8 mouse cellular contexts compared by ENCODE assay signal in genomic region chr11:116501005-116501746, GRCm38 (mm10). TPM values are rescaled to one million over a fixed set of nuclear protein-coding genes. Genes with fewer than 3 reads are reported as not detected.
DNase-seq lines count a peak whose midpoint lies in the region; ATAC-seq and TF ChIP-seq lines count a peak whose summit lies in the region.

No protein-coding gene starts in this region.

- no peak overlapping the region for H3K4me2 ChIP-seq in heart, postnatal 0 days (ENCODE audit: low read depth, low read length)
- no peak overlapping the region for H3K4me2 ChIP-seq in limb, embryonic 12.5 days
- no peak overlapping the region for H3K4me2 ChIP-seq in midbrain, postnatal 0 days (ENCODE audit: low read depth, low read length, poor library complexity, severe bottlenecking)

- H3K79me3 ChIP-seq in C2C12 (ENCODE audit: low read depth) = no peaks in the 10 kb centered on the region

- H3K9ac ChIP-seq in heart, postnatal 0 days (replicated peaks; ENCODE audit: low read depth, low read length) = no peak overlapping the region
- H3K9ac ChIP-seq in limb, embryonic 12.5 days (replicated peaks) = no peak overlapping the region
- H3K9ac ChIP-seq in midbrain, postnatal 0 days (replicated peaks; ENCODE audit: low read length, poor library complexity, severe bottlenecking) = no peak overlapping the region

- peak; percentile 34 for DNase-seq in gastrocnemius, adult 2 months
- DNase-seq in gastrocnemius, postnatal 25 days = no peak
- DNase-seq in cerebellum, adult 9-11 months = peak; percentile 52
- peak; percentile 73 for DNase-seq in heart, postnatal 0 days (ENCODE audit: low spot score)
- peak; percentile 82 for DNase-seq in midbrain, postnatal 0 days (ENCODE audit: low spot score)
- DNase-seq in urinary bladder, adult 18-20 months (ENCODE audit: low spot score in 2 of 2) = no peak

- intact Hi-C loops in gastrocnemius, adult 2 months (cut with DNase I) = loop anchor here (1.0 to 5.0 kb wide), 2 partner anchors 33 to 126 kb away; partner anchors contain the start of gene Rhbdf2

- 21% methylated on average over 7 of the region's 7 CpGs for WGBS in heart, postnatal 0 days
- 32% methylated on average over 7 of the region's 7 CpGs for WGBS in limb, embryonic 12.5 days
- WGBS in midbrain, postnatal 0 days = 29% methylated on average over 7 of the region's 7 CpGs

- H3K27me3 ChIP-seq in C2C12 (ENCODE audit: control insufficient read depth, insufficient read depth, insufficient read length) = no peaks in the 10 kb centered on the region
- H3K27me3 ChIP-seq in heart, postnatal 0 days (ENCODE audit: control insufficient read depth, insufficient read depth, low read length) = no peaks in the 10 kb centered on the region
- H3K27me3 ChIP-seq in limb, embryonic 12.5 days = peaks cover 4% of the 10 kb centered on the region; the same call in 1 of the 2 replicates
- no peaks in the 10 kb centered on the region for H3K27me3 ChIP-seq in midbrain, postnatal 0 days (ENCODE audit: insufficient read depth, low read length)

- no peak overlapping the region for H3K4me3 ChIP-seq in gastrocnemius, adult 2 months
- H3K4me3 ChIP-seq in C2C12 (ENCODE audit: insufficient read depth, poor library complexity, severe bottlenecking) = no peak overlapping the region
- no peak overlapping the region for H3K4me3 ChIP-seq in heart, postnatal 0 days (ENCODE audit: low read depth, low read length)
- no peak overlapping the region for H3K4me3 ChIP-seq in limb, embryonic 12.5 days (replicated peaks)
- no peak overlapping the region for H3K4me3 ChIP-seq in midbrain, postnatal 0 days (ENCODE audit: low read depth, low read length)

- H3K4me1 ChIP-seq in heart, postnatal 0 days (ENCODE audit: control insufficient read depth, insufficient read depth) = peaks cover 3% of the 10 kb centered on the region; the same call in 1 of the 2 replicates
- H3K4me1 ChIP-seq in limb, embryonic 12.5 days (replicated peaks) = 0 out of 2 replicates have a peak, but pooled peaks cover 3% of the 10 kb centered on the region
- H3K4me1 ChIP-seq in midbrain, postnatal 0 days (ENCODE audit: insufficient read depth, low read length) = no peaks in the 10 kb centered on the region

- no peak overlapping the region for H3ac ChIP-seq in C2C12 (ENCODE audit: control insufficient read depth, insufficient read length, low read depth)

- ATAC-seq in heart, postnatal 0 days (ENCODE audit: insufficient read depth, low read depth) = peak; percentile 57; the same call in 1 of the 2 replicates
- ATAC-seq in limb, embryonic 12.5 days (ENCODE audit: insufficient number of reproducible peaks, insufficient read depth, low FRiP score, low TSS enrichment, low read depth) = 0 out of 2 replicates have a peak, but pooled peaks have one; percentile 26
- ATAC-seq in midbrain, postnatal 0 days (ENCODE audit: low FRiP score) = no peak

- no peak overlapping the region for H3K27ac ChIP-seq in gastrocnemius, adult 2 months
- H3K27ac ChIP-seq in heart, postnatal 0 days (ENCODE audit: low read depth) = no peak overlapping the region
- H3K27ac ChIP-seq in limb, embryonic 12.5 days = no peak overlapping the region
- 0 out of 2 replicates have a peak overlapping the region, but pooled peaks have one; percentile 32 for H3K27ac ChIP-seq in midbrain, postnatal 0 days (ENCODE audit: low read depth, low read length)

- H3K9me3 ChIP-seq in heart, postnatal 0 days (replicated peaks; ENCODE audit: control insufficient read depth, low read length) = no peaks in the 10 kb centered on the region
- H3K9me3 ChIP-seq in limb, embryonic 12.5 days = no peaks in the 10 kb centered on the region
- no peaks in the 10 kb centered on the region for H3K9me3 ChIP-seq in midbrain, postnatal 0 days (ENCODE audit: low read length)

- H3K36me3 ChIP-seq in C2C12 (ENCODE audit: control insufficient read depth, insufficient read depth) = no peaks in the 10 kb centered on the region
- no peaks in the 10 kb centered on the region for H3K36me3 ChIP-seq in heart, postnatal 0 days (replicated peaks; ENCODE audit: control insufficient read depth, insufficient read depth, low read length)
- H3K36me3 ChIP-seq in limb, embryonic 12.5 days = no peaks in the 10 kb centered on the region
- no peaks in the 10 kb centered on the region for H3K36me3 ChIP-seq in midbrain, postnatal 0 days (ENCODE audit: insufficient read depth, low read length)

- TF ChIP-seq EP300 in heart, postnatal 0 days (IDR thresholded peaks at IDR 0.05; ENCODE audit: low read depth) = no peak

- H3K79me2 ChIP-seq in C2C12 (ENCODE audit: control insufficient read depth, insufficient read depth) = no peaks in the 10 kb centered on the region

- TF ChIP-seq CTCF in gastrocnemius, adult 2 months (IDR thresholded peaks at IDR 0.05) = peak; percentile 65
- peak; percentile 7 for TF ChIP-seq CTCF in C2C12 (IDR thresholded peaks at IDR 0.05; ENCODE audit: control insufficient read depth, insufficient read depth, insufficient read length)
- peak; percentile 73 for TF ChIP-seq CTCF in heart, postnatal 0 days (IDR thresholded peaks at IDR 0.05; ENCODE audit: low read depth)
- TF ChIP-seq CTCF in midbrain, postnatal 0 days (IDR thresholded peaks at IDR 0.05) = peak; percentile 80

TF ChIP-seq in C2C12, 6 proteins besides CTCF, POLR2A, EP300 and RAD21:
- peak; percentile 9 for TF ChIP-seq CEBPB (IDR thresholded peaks at IDR 0.05; ENCODE audit: low read depth)
- TF ChIP-seq USF1 (IDR thresholded peaks at IDR 0.05; ENCODE audit: low read depth) = no peak
TF ChIP-seq in C2C12: peak in this region for 1.

RNA-seq across cellular contexts. Expression of gene Prpsap1, which starts 7.2 kb away (rescaled TPM):
- total RNA-seq in gastrocnemius, adult 2 months (2021) = 10 to 100 TPM; 14.2 to 15.1 TPM
- 10 to 100 TPM; 17.0 to 18.9 TPM for total RNA-seq in gastrocnemius, postnatal 25 days (2021)
- 81.0 TPM for polyA plus RNA-seq in C2C12 (2012; fragmentation: generic; extraction: Trizol)
- total RNA-seq in heart, postnatal 0 days (2014; rRNA removed; ENCODE audit: low replicate concordance) = 43.3 and 46.6 TPM in 2 replicates
- 59.2 and 62.2 TPM in 2 replicates for polyA plus RNA-seq in heart, postnatal 0 days (2015; fragmentation: Nextera tagmentation; extraction: Ambion mirVana)
- polyA plus RNA-seq in limb, embryonic 12.5 days (2016; fragmentation: Nextera tagmentation; extraction: Ambion mirVana) = 186 and 199 TPM in 2 replicates
- 110 and 113 TPM in 2 replicates for total RNA-seq in midbrain, postnatal 0 days (2014; rRNA removed)
- polyA plus RNA-seq in midbrain, postnatal 0 days (2015; fragmentation: Nextera tagmentation; extraction: Ambion mirVana) = 156 and 157 TPM in 2 replicates

RNA-seq across cellular contexts. Expression of gene Sphk1, which starts 29.5 kb away (rescaled TPM):
- 1 to 10 TPM in 1 of 2 experiments, under 1 TPM in 1; 0.36 to 1.7 TPM for total RNA-seq in gastrocnemius, adult 2 months (2021)
- 1 to 10 TPM in 1 of 2 experiments, under 1 TPM in 1; 0.94 to 2.0 TPM for total RNA-seq in gastrocnemius, postnatal 25 days (2021)
- polyA plus RNA-seq in C2C12 (2012; fragmentation: generic; extraction: Trizol) = 11.3 TPM
- total RNA-seq in heart, postnatal 0 days (2014; rRNA removed; ENCODE audit: low replicate concordance) = 1.9 and 3.1 TPM in 2 replicates
- polyA plus RNA-seq in heart, postnatal 0 days (2015; fragmentation: Nextera tagmentation; extraction: Ambion mirVana) = 2.0 TPM in 2 replicates
- 1.4 and 1.8 TPM in 2 replicates for polyA plus RNA-seq in limb, embryonic 12.5 days (2016; fragmentation: Nextera tagmentation; extraction: Ambion mirVana)
- total RNA-seq in midbrain, postnatal 0 days (2014; rRNA removed) = 12.2 and 12.4 TPM in 2 replicates
- 9.3 and 13.8 TPM in 2 replicates for polyA plus RNA-seq in midbrain, postnatal 0 days (2015; fragmentation: Nextera tagmentation; extraction: Ambion mirVana)

RNA-seq across cellular contexts. Expression of gene Qrich2, which starts 35.1 kb away (rescaled TPM):
- under 1 TPM in 1 of 2 experiments, not detected in 1; 0.06 TPM for total RNA-seq in gastrocnemius, adult 2 months (2021)
- total RNA-seq in gastrocnemius, postnatal 25 days (2021) = not detected
- 0.04 TPM for polyA plus RNA-seq in C2C12 (2012; fragmentation: generic; extraction: Trizol)
- total RNA-seq in heart, postnatal 0 days (2014; rRNA removed; ENCODE audit: low replicate concordance) = 0.23 TPM in 1 of 2 replicates, not detected in the other
- polyA plus RNA-seq in heart, postnatal 0 days (2015; fragmentation: Nextera tagmentation; extraction: Ambion mirVana) = not detected in 2 replicates
- 0.35 TPM in 2 replicates for polyA plus RNA-seq in limb, embryonic 12.5 days (2016; fragmentation: Nextera tagmentation; extraction: Ambion mirVana)
- total RNA-seq in midbrain, postnatal 0 days (2014; rRNA removed) = not detected in 2 replicates
- 0.14 and 0.15 TPM in 2 replicates for polyA plus RNA-seq in midbrain, postnatal 0 days (2015; fragmentation: Nextera tagmentation; extraction: Ambion mirVana)

Comparison
In these comparisons a context has a peak if more than half of its experiments do, and no peak if none do; other contexts are left out.
1. DNase-seq: peak in gastrocnemius, adult 2 months (single experiment), cerebellum, adult 9-11 months (single experiment), heart, postnatal 0 days (single experiment) and midbrain, postnatal 0 days (single experiment); none in gastrocnemius, postnatal 25 days (single experiment) and urinary bladder, adult 18-20 months (0 of 2).
2. CTCF ChIP-seq: peak in every context shown above with its lines; median percentile 80 in midbrain, postnatal 0 days; 73 in heart, postnatal 0 days; 65 in gastrocnemius, adult 2 months; 7 in C2C12.